Mouse (Mus musculus): ENCODE measurements around the gene Cyth1. TPM values are rescaled to one million over a fixed set of nuclear protein-coding genes. Genes with fewer than 3 reads are reported as not detected.

The Cyth1 gene
- polyA plus RNA-seq, 1 experiment = 16.7 TPM

DNA sequence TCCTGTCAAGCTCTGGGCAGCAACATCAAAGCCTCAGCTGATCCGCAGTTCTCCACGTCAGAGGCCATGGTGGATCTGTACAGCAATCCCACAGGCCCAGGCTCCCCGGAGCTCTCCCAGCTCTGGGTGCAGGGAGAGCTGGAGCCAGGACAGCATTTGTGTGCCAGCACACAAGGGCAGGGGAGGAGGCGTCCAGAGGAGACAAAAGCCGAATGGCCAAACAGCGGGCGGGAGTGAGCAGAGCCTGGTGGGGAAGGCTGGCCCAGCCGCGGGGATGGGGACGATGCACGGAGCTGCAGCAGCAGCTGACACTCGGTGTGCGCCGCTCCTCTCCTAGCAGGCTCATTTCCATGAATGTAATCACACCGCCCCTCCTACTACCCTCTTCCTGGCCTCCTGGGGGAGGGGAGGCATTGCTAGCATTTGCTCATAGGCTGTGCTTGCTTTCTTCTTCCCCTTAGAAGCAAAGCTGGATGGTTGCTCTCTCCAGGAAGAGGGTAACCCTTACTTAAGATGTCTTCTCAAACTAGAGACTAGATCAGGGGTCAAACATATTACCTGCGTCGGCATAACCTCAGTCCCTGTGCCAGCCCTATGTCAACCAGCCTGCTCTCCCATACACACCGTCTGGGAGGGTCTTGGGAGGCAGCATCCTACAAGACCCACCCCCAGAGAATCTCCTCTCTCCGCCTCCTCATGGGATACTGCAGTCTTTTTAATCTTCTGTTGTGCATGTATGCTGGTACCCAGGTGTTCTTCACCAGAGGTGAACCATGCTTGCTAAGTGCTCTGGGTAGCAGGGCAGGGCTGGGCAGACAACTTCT is 45.8 kb downstream of the Cyth1 start:
- no peak for DNase-seq (ENCODE audit: low read depth, low spot score)
- WGBS = 35% methylated on average over 19 of the region's 19 CpGs

- no peak for DNase-seq (ENCODE audit: low read depth, low spot score)
- WGBS = 46% methylated on average over 9 of the region's 9 CpGs
Observed at GRCm38 (mm10) chr11:118201833-118202409, 46.5 kb downstream of the Cyth1 start.

DNA sequence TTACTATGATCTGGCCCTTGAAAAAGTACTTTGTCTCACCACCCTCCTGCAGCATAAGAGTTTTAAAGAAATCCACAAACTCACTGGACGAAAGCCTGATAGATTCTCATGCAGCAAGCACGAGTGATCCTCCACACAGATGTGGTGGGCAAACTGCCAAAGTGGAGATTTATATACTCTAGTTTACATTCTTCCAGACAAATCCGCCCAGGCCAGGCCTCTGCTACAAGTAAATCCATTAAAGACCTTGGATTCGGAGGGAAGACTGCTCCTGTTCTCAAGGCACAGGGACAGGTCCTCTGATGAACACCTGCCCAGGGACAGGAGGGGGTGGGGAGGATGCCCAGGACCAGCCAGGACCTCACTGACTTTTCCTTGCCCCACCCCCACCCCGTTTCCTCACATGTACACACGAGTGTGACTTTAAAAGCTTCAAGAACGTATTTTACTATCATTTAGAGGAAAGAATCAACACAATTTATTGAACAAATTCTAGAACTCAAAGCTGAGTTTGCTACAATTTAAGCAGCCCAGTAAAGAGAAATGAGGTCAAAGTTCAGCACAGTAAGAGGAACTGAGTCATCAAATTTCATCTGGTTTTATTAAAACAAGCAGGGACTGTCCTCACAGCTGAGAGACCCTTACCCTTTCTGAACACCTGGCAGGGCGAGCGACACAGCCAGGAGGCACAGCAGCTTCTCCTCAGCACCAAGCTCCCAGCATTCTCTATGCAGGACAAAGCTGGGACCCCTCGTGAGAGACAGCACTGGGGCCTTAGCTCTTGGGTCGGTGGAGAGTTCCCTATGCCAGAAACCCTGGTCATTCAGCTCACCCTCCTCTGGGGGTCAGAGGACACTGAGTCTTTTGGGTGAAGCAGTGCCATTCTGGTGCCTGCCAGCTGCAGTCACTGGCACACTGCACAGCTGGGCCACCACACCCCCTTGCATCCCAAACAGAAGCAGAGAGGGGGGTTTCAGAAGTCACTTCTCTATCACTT is 47.3 kb downstream of the Cyth1 start:
- WGBS = 12% methylated on average over 11 of the region's 11 CpGs
- no peak for DNase-seq (ENCODE audit: low read depth, low spot score)

GRCm38 (mm10) chr11:118198296-118198600 is 50.1 kb downstream of the Cyth1 start:
- 53% methylated on average over 2 of the region's 2 CpGs for WGBS
- no peak for DNase-seq (ENCODE audit: low read depth, low spot score)

- no peak for DNase-seq (ENCODE audit: low read depth, low spot score)
- WGBS = 46% methylated on average over 13 of the region's 13 CpGs
Observed at GRCm38 (mm10) chr11:118197508-118198295, 50.7 kb downstream of the Cyth1 start.

DNA sequence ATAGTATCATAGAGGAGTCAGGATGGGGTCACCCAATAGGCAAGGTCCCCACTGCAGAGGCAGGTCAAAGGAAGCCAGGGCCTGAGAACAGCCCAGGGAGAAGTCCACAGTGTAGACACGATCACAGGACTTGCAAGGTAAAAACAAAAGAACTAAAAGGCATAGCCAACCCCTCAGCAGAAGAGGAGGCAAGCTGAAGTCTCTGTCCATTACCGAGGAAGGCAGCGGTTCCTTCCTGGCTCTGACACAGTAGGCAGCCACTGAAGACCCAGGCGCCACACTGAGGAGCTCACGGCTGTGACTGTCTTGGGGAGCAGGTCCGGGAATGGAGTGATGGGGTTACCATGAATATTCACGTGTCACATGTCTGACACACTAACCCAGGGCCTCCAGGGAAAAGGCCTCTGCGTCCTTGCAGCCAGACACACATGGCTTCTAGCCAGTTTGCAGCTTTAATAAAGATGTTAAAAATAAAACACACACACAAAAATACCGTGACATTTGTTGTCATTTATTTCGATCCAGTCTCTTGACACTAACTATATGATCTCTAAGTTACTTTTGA is 51.5 kb downstream of the Cyth1 start:
- WGBS = 69% methylated on average over 10 of the region's 10 CpGs
- DNase-seq (ENCODE audit: low read depth, low spot score) = no peak

DNA sequence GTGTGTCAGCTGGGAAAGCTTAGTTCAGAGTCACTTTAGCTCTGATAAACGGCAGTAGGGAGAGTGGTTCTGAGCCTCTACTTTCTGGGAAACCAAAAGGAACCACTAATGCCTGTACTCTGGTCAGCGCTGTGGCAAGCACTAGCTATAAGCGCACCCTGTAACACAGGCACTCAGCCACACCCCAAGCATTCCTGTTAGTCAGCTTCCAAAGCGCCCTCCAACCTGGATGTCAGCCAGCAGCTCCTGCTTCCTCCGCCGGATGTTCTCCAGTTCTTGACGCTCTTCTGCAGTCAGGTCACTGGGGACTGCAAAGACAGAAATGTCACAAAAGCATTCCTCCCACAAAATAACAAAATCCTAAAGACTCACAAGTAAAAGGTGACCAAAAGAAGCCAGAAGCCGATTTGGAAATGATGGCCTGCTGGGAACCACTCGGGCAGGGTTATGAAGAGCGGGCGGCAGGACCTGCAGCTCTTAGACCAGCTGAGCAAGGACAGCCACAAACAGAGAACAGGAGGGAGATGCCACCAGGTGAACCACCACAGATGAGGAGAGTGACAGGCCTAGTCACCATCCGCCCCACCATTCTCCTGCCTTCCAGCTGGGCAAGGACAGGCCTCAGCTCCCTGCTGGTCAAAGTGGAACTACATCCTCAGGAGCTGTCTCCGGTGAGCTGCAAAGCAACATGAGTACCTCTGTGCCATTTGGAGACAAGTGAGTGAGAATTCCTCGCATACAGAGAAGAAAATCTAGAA is 54.8 kb downstream of the Cyth1 start:
- WGBS = 39% methylated on average over 14 of the region's 14 CpGs
- peak; percentile 64 for DNase-seq (ENCODE audit: low read depth, low spot score)

DNA sequence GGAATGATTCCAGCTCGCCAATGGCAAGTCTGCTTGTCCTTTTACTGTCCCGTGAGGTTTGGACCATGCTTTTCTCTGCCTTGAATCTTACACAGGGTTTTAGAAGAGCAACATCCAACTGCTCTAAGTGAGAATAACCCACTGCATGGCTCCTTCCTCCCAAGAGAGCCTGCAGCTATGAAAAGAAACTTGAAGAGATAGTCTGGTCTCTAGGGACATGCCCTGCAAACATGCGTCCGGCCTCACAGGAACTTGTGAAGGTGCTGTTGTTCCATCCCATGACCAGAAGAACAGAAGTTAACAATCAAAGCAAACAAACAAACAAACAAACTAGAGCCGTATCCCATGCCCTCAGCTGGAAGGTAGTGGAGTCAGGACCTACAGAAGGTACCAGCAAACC is 55.4 kb downstream of the Cyth1 start:
- 84% methylated on average over 5 of the region's 5 CpGs for WGBS
- DNase-seq (ENCODE audit: low read depth, low spot score) = no peak

- 94% methylated on average over 9 of the region's 9 CpGs for WGBS
- no peak for DNase-seq (ENCODE audit: low read depth, low spot score)
Observed at GRCm38 (mm10) chr11:118182768-118183167, 65.6 kb downstream of the Cyth1 start.

DNA sequence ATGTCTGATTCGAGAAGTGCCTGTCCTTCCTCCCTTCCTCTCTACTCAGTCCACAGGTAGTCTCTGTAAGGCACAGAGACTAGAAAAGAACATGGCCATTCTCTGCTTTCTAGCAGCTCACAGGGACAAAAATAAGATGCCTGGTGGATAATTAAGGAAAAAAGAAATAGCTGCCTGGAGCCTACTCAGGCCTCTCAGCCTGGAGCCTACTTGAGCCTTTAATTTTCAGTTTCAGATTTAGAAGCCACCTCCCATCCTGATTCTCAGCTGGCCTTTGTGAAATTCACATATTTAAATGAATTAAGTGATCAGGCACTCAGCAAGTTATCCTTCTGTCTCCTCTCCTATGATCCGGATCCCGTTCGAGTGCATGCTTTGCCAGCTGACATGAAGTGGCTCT is 66.0 kb downstream of the Cyth1 start:
- WGBS = 92% methylated on average over 4 of the region's 4 CpGs
- no peak for DNase-seq (ENCODE audit: low read depth, low spot score)

DNA sequence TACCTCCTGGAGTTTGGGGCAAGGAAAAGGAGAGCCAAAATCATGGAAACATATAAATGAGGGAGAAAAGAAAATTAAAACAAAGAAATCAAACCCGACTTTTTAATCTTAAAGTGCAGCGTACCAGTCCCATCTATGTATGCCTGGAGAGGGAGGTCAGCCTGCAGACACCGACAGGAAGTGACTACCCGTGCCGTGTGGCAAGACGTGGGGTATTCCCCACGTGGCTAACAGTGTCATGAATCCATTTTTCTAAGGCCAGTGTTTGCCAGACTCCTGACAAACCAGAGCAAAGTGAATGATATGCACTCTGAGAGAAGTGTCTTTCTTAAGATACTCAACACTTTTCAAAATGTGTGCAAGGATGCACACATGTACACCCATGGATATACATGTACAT is 68.2 kb downstream of the Cyth1 start:
- 79% methylated on average over 7 of the region's 7 CpGs for WGBS
- DNase-seq (ENCODE audit: low read depth, low spot score) = no peak

DNA sequence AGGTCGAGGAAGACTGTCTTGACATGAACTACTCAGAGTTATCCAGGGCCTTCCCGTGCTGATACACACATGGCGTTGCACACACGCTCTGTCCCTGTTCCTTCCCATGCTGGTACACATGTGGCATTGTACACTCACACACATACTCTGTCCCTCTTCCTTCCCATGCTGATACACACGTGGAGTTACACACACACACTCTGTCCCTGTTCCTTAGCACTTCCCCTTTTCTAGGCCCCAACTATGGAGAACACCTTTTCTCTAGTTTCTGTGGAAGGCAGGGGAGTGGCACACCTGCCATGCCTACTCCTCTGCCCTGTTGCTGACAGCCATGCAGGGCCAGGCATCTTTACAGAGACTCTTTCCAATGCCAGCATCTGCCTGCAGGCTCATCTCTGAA is 70.2 kb downstream of the Cyth1 start:
- no peak for DNase-seq (ENCODE audit: low read depth, low spot score)
- WGBS = 81% methylated on average over 5 of the region's 5 CpGs

GRCm38 (mm10) chr11:118174752-118175151 is 73.6 kb downstream of the Cyth1 start:
- no peak for DNase-seq (ENCODE audit: low read depth, low spot score)
- 66% methylated on average over 7 of the region's 7 CpGs for WGBS

- 74% methylated on average over 5 of the region's 5 CpGs for WGBS
- DNase-seq (ENCODE audit: low read depth, low spot score) = no peak
Observed at GRCm38 (mm10) chr11:118172768-118173167, 75.6 kb downstream of the Cyth1 start.

- whole genome bisulfite sequencing = 87% methylated on average over 5 of the region's 5 CpGs
- DNase-seq (ENCODE audit: low read depth, low spot score) = no peak
Observed at GRCm38 (mm10) chr11:118170333-118170732, 78.1 kb downstream of the Cyth1 start.

- 91% methylated on average over 9 of the region's 9 CpGs for WGBS
- no peak for DNase-seq (ENCODE audit: low read depth, low spot score)
Observed at GRCm38 (mm10) chr11:118168714-118169113, 79.7 kb downstream of the Cyth1 start.

DNA sequence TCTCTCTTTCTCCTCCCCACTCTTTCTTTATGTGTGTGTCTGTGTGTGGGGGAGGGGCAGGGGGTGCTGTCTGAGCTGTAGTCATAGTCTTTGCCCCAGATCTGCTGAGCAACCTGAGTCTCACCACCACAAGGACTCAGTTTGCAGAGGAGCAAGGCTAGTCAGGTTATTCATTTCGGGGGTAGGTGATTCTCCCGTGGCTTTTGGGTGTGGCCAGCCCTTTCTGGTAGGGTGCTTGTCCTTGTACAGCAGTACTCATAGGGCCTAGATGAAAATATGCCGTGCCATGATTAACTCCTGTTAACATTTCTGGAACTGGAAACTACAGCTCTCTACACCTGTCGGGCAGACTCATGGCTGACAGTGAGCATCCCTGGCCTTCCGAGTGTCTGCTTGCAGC is 81.8 kb downstream of the Cyth1 start:
- WGBS = 83% methylated on average over 5 of the region's 5 CpGs
- no peak for DNase-seq (ENCODE audit: low read depth, low spot score)

DNA sequence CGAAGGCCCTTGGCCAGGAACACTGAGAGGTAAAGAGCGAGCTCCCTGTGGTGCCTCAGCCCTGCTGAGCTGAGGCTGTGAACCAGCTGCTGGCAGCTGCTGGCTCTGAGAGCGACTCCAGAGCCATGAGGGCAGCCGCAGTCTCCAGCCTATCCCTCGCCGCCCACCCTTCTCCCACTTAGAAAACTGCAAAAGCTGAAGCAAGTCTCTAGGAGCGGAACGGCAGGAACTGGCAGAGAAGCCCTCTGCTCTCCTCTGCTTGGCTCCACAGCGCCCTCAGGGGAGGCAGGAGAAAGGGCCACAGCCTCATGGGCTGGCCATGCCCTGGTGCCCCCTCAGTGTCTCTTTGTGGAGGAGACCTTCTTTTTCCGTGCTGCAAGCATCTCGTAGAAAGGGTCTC is 82.7 kb downstream of the Cyth1 start:
- 77% methylated on average over 11 of the region's 11 CpGs for WGBS
- DNase-seq (ENCODE audit: low read depth, low spot score) = no peak

- WGBS = 77% methylated on average over 8 of the region's 8 CpGs
- DNase-seq (ENCODE audit: low read depth, low spot score) = no peak
Observed at GRCm38 (mm10) chr11:118164566-118164965, 83.8 kb downstream of the Cyth1 start.
